Mouse (Mus musculus) left cerebral cortex, postnatal 36 days (tissue): ENCODE measurements around the gene Ostn. TPM values are rescaled to one million over a fixed set of nuclear protein-coding genes. Genes with fewer than 3 reads are reported as not detected.
"Not testable (repeated sequence)": the region's sequence is repeated elsewhere in the genome, so short reads cannot be mapped to it uniquely, and the experiment has no call there.

ENCODE experiments used
- DNase-seq, 2 experiments: peaks; one replicate each; pipeline ENCODE4 v3.0.0; 2021 to 2022; ENCODE audit warnings: low spot score in 2 of 2, mixed read lengths in 1 of 2
- intact Hi-C: fragments of 180-260 bp; cut with DNase I; formaldehyde crosslinking; loops from one replicate; pipeline ENCODE4 v1.15.1; 2025
- total RNA-seq, 2 experiments: library from RNA; stranded (reverse); gene quantifications; 2 replicates each; pipeline ENCODE4 v1.2.3; 2021

Ostn gene
- not detected for total RNA-seq

GRCm38 (mm10) chr16:27307189-27307588 is at the start of gene Ostn:
Ostn (plus strand) TSS chr16:27307489.
- intact Hi-C loops, result not testable (repeated sequence)

GRCm38 (mm10) chr16:27268748-27269147 is 38.5 kb upstream of the Ostn start:
- DNase-seq, result no peak

More at GRCm38 (mm10) chr16:27307189-27307588, at the start of gene Ostn:
- DNase-seq, result not testable (repeated sequence)

GRCm38 (mm10) chr16:27287410-27287809 is 19.9 kb upstream of the Ostn start:
- no peak for DNase-seq
- intact Hi-C loops, result no loop called here

More at GRCm38 (mm10) chr16:27268748-27269147, 38.5 kb upstream of the Ostn start:
- intact Hi-C loops, result no loop called here

- intact Hi-C loops, result no loop called here
- no peak for DNase-seq
These were observed 10.8 kb upstream of the Ostn start for GRCm38 (mm10) chr16:27296508-27296907.

GRCm38 (mm10) chr16:27296929-27297328 is 10.4 kb upstream of the Ostn start:
- no peak for DNase-seq
- intact Hi-C loops, result no loop called here

GRCm38 (mm10) chr16:27319099-27319498 is 11.8 kb downstream of the Ostn start:
- DNase-seq, result no peak

GRCm38 (mm10) chr16:27322047-27322446 is 14.8 kb downstream of the Ostn start:
- intact Hi-C loops, result no loop called here
- DNase-seq, result no peak

More at GRCm38 (mm10) chr16:27319099-27319498, 11.8 kb downstream of the Ostn start:
- intact Hi-C loops, result no loop called here

GRCm38 (mm10) chr16:27326463-27326862 is 19.2 kb downstream of the Ostn start:
- intact Hi-C loops, result no loop called here
- DNase-seq, result no peak

- intact Hi-C loops, result no loop called here
- no peak for DNase-seq
These were observed 40.2 kb downstream of the Ostn start for GRCm38 (mm10) chr16:27347521-27347920.

GRCm38 (mm10) chr16:27348359-27348758 is 41.1 kb downstream of the Ostn start:
- intact Hi-C loops, result no loop called here

GRCm38 (mm10) chr16:27349235-27349634 is 41.9 kb downstream of the Ostn start:
- intact Hi-C loops, result no loop called here
- no peak for DNase-seq

More at GRCm38 (mm10) chr16:27348359-27348758, 41.1 kb downstream of the Ostn start:
- DNase-seq, result no peak

- no peak for DNase-seq
- intact Hi-C loops, result no loop called here
These were observed 42.7 kb downstream of the Ostn start for GRCm38 (mm10) chr16:27349878-27350532.

GRCm38 (mm10) chr16:27354464-27354863 is 47.2 kb downstream of the Ostn start:
- DNase-seq, result no peak
- intact Hi-C loops, result no loop called here

GRCm38 (mm10) chr16:27360059-27360458 is 52.8 kb downstream of the Ostn start:
- intact Hi-C loops, result no loop called here
- no peak for DNase-seq

GRCm38 (mm10) chr16:27370191-27370590 is 62.9 kb downstream of the Ostn start, which contains the start of gene Uts2b:
Uts2b (minus strand) TSS chr16:27370239.
- DNase-seq, result no peak
- intact Hi-C loops, result no loop called here

GRCm38 (mm10) chr16:27370700-27371099 is 63.4 kb downstream of the Ostn start:
- intact Hi-C loops, result no loop called here
- no peak for DNase-seq

GRCm38 (mm10) chr16:27374139-27374538 is 66.8 kb downstream of the Ostn start:
- no peak for DNase-seq
- intact Hi-C loops, result no loop called here

- no peak for DNase-seq
- intact Hi-C loops, result no loop called here
These were observed 68.0 kb downstream of the Ostn start for GRCm38 (mm10) chr16:27375318-27375717.

- intact Hi-C loops, result no loop called here
These were observed 69.3 kb downstream of the Ostn start for GRCm38 (mm10) chr16:27376556-27376955.

GRCm38 (mm10) chr16:27382217-27382616 is 74.9 kb downstream of the Ostn start:
- intact Hi-C loops, result no loop called here
- DNase-seq, result no peak

More at GRCm38 (mm10) chr16:27376556-27376955, 69.3 kb downstream of the Ostn start:
- DNase-seq, result no peak

GRCm38 (mm10) chr16:27384893-27385603 is 77.8 kb downstream of the Ostn start:
- peak; percentile 14 to 38 for DNase-seq
- intact Hi-C loops, result no loop called here
